Mouse (Mus musculus) liver, embryonic 15.5 days (tissue): ENCODE measurements around the gene Fabp3. TPM values are rescaled to one million over a fixed set of nuclear protein-coding genes. Genes with fewer than 3 reads are reported as not detected.

ENCODE experiments used
- ATAC-seq: fragments of 200-750 bp; cut with Nextera tagmentation; 2 replicates; pipeline ENCODE4 v1.8.0; 2017; ENCODE audit warnings: moderate number of reproducible peaks, mild to moderate bottlenecking, moderate library complexity; ENCODE audit not compliant: insufficient read depth
- H3K27ac ChIP-seq: fragments of 300-500 bp; sonication (generic); replicated peaks from 2 replicates; pipeline ENCODE4 v1.5.1; 2015; ENCODE audit warnings: mild to moderate bottlenecking, inconsistent platforms
- H3K27me3 ChIP-seq: fragments of 300-500 bp; sonication (generic); 2 replicates; pipeline ENCODE4 v1.6.1; 2015; ENCODE audit warnings: mild to moderate bottlenecking, inconsistent platforms
- H3K36me3 ChIP-seq: fragments of 300-500 bp; sonication (generic); replicated peaks from 2 replicates; pipeline ENCODE4 v1.6.1; 2015; ENCODE audit warnings: moderate library complexity, mild to moderate bottlenecking, inconsistent platforms
- H3K4me1 ChIP-seq: fragments of 300-500 bp; sonication (generic); replicated peaks from 2 replicates; pipeline ENCODE4 v1.6.1; 2015; ENCODE audit warnings: inconsistent platforms
- H3K4me2 ChIP-seq: fragments of 300-500 bp; sonication (generic); 2 replicates; pipeline ENCODE4 v1.6.1; 2015; ENCODE audit warnings: moderate library complexity, mild to moderate bottlenecking, inconsistent platforms
- H3K4me3 ChIP-seq: fragments of 300-500 bp; sonication (generic); replicated peaks from 2 replicates; pipeline ENCODE4 v1.5.1; 2015; ENCODE audit warnings: mild to moderate bottlenecking, inconsistent platforms
- H3K9ac ChIP-seq: fragments of 300-500 bp; sonication (generic); 2 replicates; pipeline ENCODE4 v1.6.1; 2015; ENCODE audit warnings: moderate library complexity, mild to moderate bottlenecking, inconsistent platforms
- H3K9me3 ChIP-seq: fragments of 300-500 bp; sonication (generic); replicated peaks from 2 replicates; pipeline ENCODE4 v1.6.1; 2016; ENCODE audit warnings: inconsistent platforms
- WGBS: fragments of 180-500 bp; shearing (Covaris S2); methylation state at CpG from one replicate; pipeline ENCODE4 v1.1.7; 2015; ENCODE audit warnings: mixed read lengths; ENCODE audit not compliant: insufficient replicate concordance; 5-methylcytosine and 5-hydroxymethylcytosine counted together
- polyA plus RNA-seq: library from polyadenylated mRNA; unstranded; fragments of >200 nt; fragmentation: Nextera tagmentation; extraction: Ambion mirVana; gene quantifications from 2 replicates; pipeline ENCODE4 v1.2.1, GENCODE M21; 2015

Gene Fabp3
- polyA plus RNA-seq = 4.0 and 4.5 TPM in 2 replicates

- Histone ChIP-seq H3K4me3 (peak within 1 kb of the TSS; percentile 51), H3K9ac (peak within 1 kb of the TSS; percentile 18; the same call in 1 of the 2 replicates), H3K4me1 (peaks cover 20% of the 10 kb centered on the region), H3K9me3 (no peaks in the 10 kb centered on the region), H3K4me2 (peak within 1 kb of the TSS; percentile 75), H3K36me3 (no peaks in the 10 kb centered on the region), H3K27me3 (peaks cover 86% of the 10 kb centered on the region), H3K27ac (no peak within 1 kb of the TSS)
- no peak for ATAC-seq
- WGBS = 1% methylated on average over 52 of the region's 52 CpGs
These were observed at the start of gene Fabp3, which contains the start of gene Gm10570 for GRCm38 (mm10) chr4:130308231-130309081. Fabp3 (plus strand) TSS chr4:130308595. Gm10570 (minus strand) TSS chr4:130308674.

GRCm38 (mm10) chr4:130260406-130260805, 48.0 kb upstream of the Fabp3 start:
- ATAC-seq = no peak
- H3K9me3 ChIP-seq = no peaks in the 10 kb centered on the region
- no peak overlapping the region for H3K27ac ChIP-seq

GRCm38 (mm10) chr4:130264131-130264530, 44.3 kb upstream of the Fabp3 start:
- Histone ChIP-seq H3K36me3 (no peaks in the 10 kb centered on the region), H3K27ac (no peak overlapping the region), H3K9ac (no peak overlapping the region), H3K9me3 (no peaks in the 10 kb centered on the region), H3K27me3 (peaks cover 52% of the 10 kb centered on the region), H3K4me1 (peaks cover 19% of the 10 kb centered on the region), H3K4me2 (no peak overlapping the region), H3K4me3 (no peak overlapping the region)
- ATAC-seq = no peak
- WGBS = 23% methylated on average over 11 of the region's 11 CpGs

More at GRCm38 (mm10) chr4:130260406-130260805, 48.0 kb upstream of the Fabp3 start:
- no peaks in the 10 kb centered on the region for H3K36me3 ChIP-seq
- H3K4me3 ChIP-seq = no peak overlapping the region
- peaks cover 8% of the 10 kb centered on the region; the same call in 1 of the 2 replicates for H3K4me1 ChIP-seq
- peaks cover 43% of the 10 kb centered on the region for H3K27me3 ChIP-seq
- WGBS = 21% methylated on average over 5 of the region's 5 CpGs
- no peak overlapping the region for H3K9ac ChIP-seq
- H3K4me2 ChIP-seq = no peak overlapping the region

- Histone ChIP-seq H3K27ac (no peak overlapping the region), H3K4me2 (no peak overlapping the region), H3K4me3 (no peak overlapping the region), H3K9me3 (no peaks in the 10 kb centered on the region), H3K36me3 (no peaks in the 10 kb centered on the region), H3K9ac (no peak overlapping the region), H3K27me3 (peaks cover 55% of the 10 kb centered on the region), H3K4me1 (peaks cover 19% of the 10 kb centered on the region)
- ATAC-seq = no peak
- WGBS = 9% methylated on average over 24 of the region's 24 CpGs
These were observed 43.6 kb upstream of the Fabp3 start for GRCm38 (mm10) chr4:130264698-130265349.

- Histone ChIP-seq H3K4me2 (peak overlapping the region; percentile 25), H3K9ac (no peak overlapping the region), H3K9me3 (no peaks in the 10 kb centered on the region), H3K27ac (0 out of 2 replicates have a peak overlapping the region, but pooled peaks have one; percentile 33), H3K4me3 (no peak overlapping the region), H3K4me1 (peaks cover 24% of the 10 kb centered on the region), H3K27me3 (peaks cover 70% of the 10 kb centered on the region), H3K36me3 (no peaks in the 10 kb centered on the region)
- WGBS = 56% methylated on average over 9 of the region's 9 CpGs
- no peak for ATAC-seq
These were observed 41.8 kb upstream of the Fabp3 start for GRCm38 (mm10) chr4:130266601-130267000.

- WGBS = 68% methylated on average over 7 of the region's 7 CpGs
- H3K9ac ChIP-seq = no peak overlapping the region
- H3K9me3 ChIP-seq = no peaks in the 10 kb centered on the region
- ATAC-seq = peak; percentile 41; the same call in 1 of the 2 replicates
- H3K4me3 ChIP-seq = no peak overlapping the region
- H3K27me3 ChIP-seq = peaks cover 74% of the 10 kb centered on the region
- H3K4me2 ChIP-seq = peak overlapping the region; percentile 25
- H3K36me3 ChIP-seq = no peaks in the 10 kb centered on the region
- 0 out of 2 replicates have a peak overlapping the region, but pooled peaks have one; percentile 33 for H3K27ac ChIP-seq
- peaks cover 24% of the 10 kb centered on the region for H3K4me1 ChIP-seq
These were observed 41.3 kb upstream of the Fabp3 start for GRCm38 (mm10) chr4:130267069-130267468.

- Histone ChIP-seq H3K4me2 (no peak overlapping the region), H3K27ac (no peak overlapping the region), H3K36me3 (no peaks in the 10 kb centered on the region), H3K27me3 (peaks cover 77% of the 10 kb centered on the region), H3K4me1 (peaks cover 24% of the 10 kb centered on the region), H3K9me3 (no peaks in the 10 kb centered on the region), H3K4me3 (no peak overlapping the region), H3K9ac (no peak overlapping the region)
- WGBS = 75% methylated on average over 10 of the region's 10 CpGs
- no peak for ATAC-seq
These were observed 39.7 kb upstream of the Fabp3 start for GRCm38 (mm10) chr4:130268736-130269135.

GRCm38 (mm10) chr4:130270089-130270488, 38.3 kb upstream of the Fabp3 start:
- no peak overlapping the region for H3K9ac ChIP-seq
- peaks cover 23% of the 10 kb centered on the region for H3K4me1 ChIP-seq
- WGBS = 45% methylated on average over 8 of the region's 8 CpGs
- H3K27me3 ChIP-seq = peaks cover 77% of the 10 kb centered on the region
- no peaks in the 10 kb centered on the region for H3K36me3 ChIP-seq
- H3K4me2 ChIP-seq = no peak overlapping the region
- H3K4me3 ChIP-seq = no peak overlapping the region
- peak; percentile 60 for ATAC-seq
- no peak overlapping the region for H3K27ac ChIP-seq
- no peaks in the 10 kb centered on the region for H3K9me3 ChIP-seq

GRCm38 (mm10) chr4:130270611-130271347, 37.6 kb upstream of the Fabp3 start:
- no peaks in the 10 kb centered on the region for H3K9me3 ChIP-seq
- no peak for ATAC-seq
- H3K4me1 ChIP-seq = peaks cover 28% of the 10 kb centered on the region
- no peak overlapping the region for H3K9ac ChIP-seq
- H3K36me3 ChIP-seq = no peaks in the 10 kb centered on the region
- peaks cover 77% of the 10 kb centered on the region for H3K27me3 ChIP-seq
- 40% methylated on average over 6 of the region's 6 CpGs for WGBS
- H3K27ac ChIP-seq = no peak overlapping the region
- H3K4me3 ChIP-seq = no peak overlapping the region
- no peak overlapping the region for H3K4me2 ChIP-seq

GRCm38 (mm10) chr4:130273698-130274345, 34.6 kb upstream of the Fabp3 start:
- Histone ChIP-seq H3K27ac (no peak overlapping the region), H3K9me3 (no peaks in the 10 kb centered on the region), H3K4me2 (no peak overlapping the region), H3K27me3 (peaks cover 99% of the 10 kb centered on the region), H3K9ac (no peak overlapping the region), H3K36me3 (no peaks in the 10 kb centered on the region), H3K4me3 (no peak overlapping the region), H3K4me1 (peaks cover 17% of the 10 kb centered on the region)
- WGBS = 14% methylated on average over 12 of the region's 12 CpGs
- no peak for ATAC-seq
